Mouse (Mus musculus) myocyte (in vitro differentiated cells): ENCODE measurements around the gene Guca2b. TPM values are rescaled to one million over a fixed set of nuclear protein-coding genes. Genes with fewer than 3 reads are reported as not detected.
A peak's percentile ranks its signal among the peaks of the same experiment; 100 is the strongest.

ENCODE experiments used
- H3K27me3 ChIP-seq: one replicate; pipeline ENCODE4 v1.6.1; 2011; ENCODE audit not compliant: control insufficient read depth, insufficient read depth, insufficient read length
- H3K36me3 ChIP-seq: one replicate; pipeline ENCODE4 v1.6.1; 2011; ENCODE audit not compliant: control insufficient read depth, insufficient read depth
- H3K4me2 ChIP-seq: one replicate; pipeline ENCODE4 v1.6.1; 2011; ENCODE audit warnings: low read depth, control low read depth
- H3K4me3 ChIP-seq: one replicate; pipeline ENCODE4 v1.5.1; 2011; ENCODE audit warnings: mild to moderate bottlenecking, control low read depth, moderate library complexity
- H3K79me2 ChIP-seq: one replicate; pipeline ENCODE4 v1.6.1; 2011; ENCODE audit not compliant: control insufficient read depth, insufficient read depth
- H3ac ChIP-seq: one replicate; pipeline ENCODE4 v1.6.1; 2011; ENCODE audit not compliant: control insufficient read depth, insufficient read length
- CEBPB ChIP-seq: IDR thresholded peaks from 2 replicates; pipeline ENCODE4 v1.6.1; 2011; ENCODE audit warnings: mild to moderate bottlenecking, moderate library complexity; ENCODE audit not compliant: poor library complexity, insufficient read depth, severe bottlenecking
- E2F4 ChIP-seq: IDR thresholded peaks from one replicate; pipeline ENCODE4 v1.6.1; 2011; ENCODE audit warnings: mild to moderate bottlenecking, control low read depth, moderate library complexity; ENCODE audit not compliant: insufficient read depth
- MAX ChIP-seq: IDR thresholded peaks from one replicate; pipeline ENCODE4 v1.6.1; 2011; ENCODE audit warnings: low read depth, mild to moderate bottlenecking, control low read depth
- MYOD1 ChIP-seq, 3 experiments: IDR thresholded peaks; one replicate each; pipeline ENCODE4 v1.6.1; 2011; ENCODE audit warnings: control low read depth in 2 of 3, low read depth in 2 of 3, mild to moderate bottlenecking in 2 of 3, moderate library complexity in 1 of 3; ENCODE audit not compliant: insufficient read length in 2 of 3, control insufficient read depth in 1 of 3
- MYOG ChIP-seq, 3 experiments: IDR thresholded peaks; one replicate each; pipeline ENCODE4 v1.6.1; 2011; ENCODE audit warnings: control low read depth in 2 of 3, low read depth in 2 of 3, mild to moderate bottlenecking in 2 of 3; ENCODE audit not compliant: insufficient read length in 2 of 3, control insufficient read depth in 1 of 3, insufficient read depth in 1 of 3
- POLR2A ChIP-seq: IDR thresholded peaks from one replicate; pipeline ENCODE4 v1.6.1; 2011; ENCODE audit warnings: low read depth, mild to moderate bottlenecking, control low read depth, moderate library complexity; ENCODE audit not compliant: insufficient read length
- POLR2AphosphoS2 ChIP-seq: IDR thresholded peaks from one replicate; pipeline ENCODE4 v1.6.1; 2011; ENCODE audit warnings: low read depth, control low read depth; ENCODE audit not compliant: insufficient read length
- REST ChIP-seq: IDR thresholded peaks from one replicate; pipeline ENCODE4 v1.6.1; 2011; ENCODE audit warnings: mild to moderate bottlenecking, control low read depth, moderate library complexity; ENCODE audit not compliant: insufficient read depth, insufficient read length
- SRF ChIP-seq: IDR thresholded peaks from one replicate; pipeline ENCODE4 v1.6.1; 2011; ENCODE audit warnings: low read depth; ENCODE audit not compliant: control insufficient read depth, insufficient read length
- TCF12 ChIP-seq: IDR thresholded peaks from one replicate; pipeline ENCODE4 v1.6.1; 2011; ENCODE audit warnings: mild to moderate bottlenecking, control low read depth; ENCODE audit not compliant: poor library complexity, insufficient read depth, severe bottlenecking
- TCF3 ChIP-seq: IDR thresholded peaks from one replicate; pipeline ENCODE4 v1.6.1; 2011; ENCODE audit warnings: low read depth, control low read depth; ENCODE audit not compliant: insufficient read length
- USF1 ChIP-seq: IDR thresholded peaks from one replicate; pipeline ENCODE4 v1.6.1; 2011; ENCODE audit warnings: low read depth, mild to moderate bottlenecking, control low read depth, moderate library complexity
- polyA plus RNA-seq: library from polyadenylated mRNA; unstranded; fragments of >200 nt; fragmentation: generic; extraction: Trizol; gene quantifications from one replicate; pipeline ENCODE4 v1.2.1, GENCODE M21; 2012; ENCODE audit warnings: missing spikeins

Guca2b gene
- polyA plus RNA-seq, 1 experiment = not detected

DNA sequence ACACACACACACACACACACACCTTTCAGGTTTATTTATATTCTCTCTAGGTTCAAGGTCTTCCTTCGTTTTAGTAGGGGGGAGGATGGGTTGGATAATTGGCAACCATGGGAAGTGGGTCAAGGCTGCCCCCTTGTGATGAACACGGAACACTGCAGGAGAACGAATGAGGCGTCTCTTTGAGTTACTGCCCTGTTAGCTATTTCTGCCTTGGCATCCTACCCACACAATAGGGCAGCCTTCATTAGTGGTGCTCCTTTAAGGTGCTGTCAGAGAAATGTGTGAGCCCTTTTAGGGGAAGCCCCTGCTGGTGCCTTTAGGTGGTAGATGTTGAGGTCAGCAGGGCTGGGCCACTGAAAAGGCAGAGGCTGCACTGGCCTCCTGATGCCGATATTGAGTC is 8.7 kb upstream of the Guca2b start:
- no peaks in the 10 kb centered on the region for H3K79me2 ChIP-seq
- no peaks in the 10 kb centered on the region for H3K36me3 ChIP-seq
- H3ac ChIP-seq = no peak overlapping the region
- TF ChIP-seq POLR2AphosphoS2 = no peak
- peaks cover 26% of the 10 kb centered on the region for H3K27me3 ChIP-seq
- no peak overlapping the region for H3K4me2 ChIP-seq
- H3K4me3 ChIP-seq = no peak overlapping the region

- Histone ChIP-seq H3K4me2 (no peak overlapping the region), H3ac (no peak overlapping the region), H3K4me3 (no peak overlapping the region), H3K79me2 (no peaks in the 10 kb centered on the region), H3K27me3 (peaks cover 25% of the 10 kb centered on the region), H3K36me3 (no peaks in the 10 kb centered on the region)
- no peak for TF ChIP-seq USF1
- TF ChIP-seq TCF12 = no peak
- TF ChIP-seq POLR2A = no peak
- no peak for TF ChIP-seq MAX
- no peak for TF ChIP-seq SRF
Measured at GRCm38 (mm10) chr4:119666116-119666515, 7.4 kb upstream of the Guca2b start.

- no peaks in the 10 kb centered on the region for H3K36me3 ChIP-seq
- TF ChIP-seq MYOG (IDR thresholded peaks at IDR 0.05; ENCODE audit: control insufficient read depth in 1 of 3, insufficient read depth in 1 of 3, insufficient read length in 2 of 3, low read depth in 2 of 3) (no peak), POLR2A (no peak), POLR2AphosphoS2 (no peak), E2F4 (no peak), TCF12 (no peak), TCF3 (no peak), USF1 (no peak), CEBPB (no peak), REST (no peak), MYOD1 (IDR thresholded peaks at IDR 0.05; ENCODE audit: control insufficient read depth in 1 of 3, insufficient read length in 2 of 3, low read depth in 2 of 3) (no peak), MAX (no peak), SRF (no peak)
- no peaks in the 10 kb centered on the region for H3K79me2 ChIP-seq
- H3ac ChIP-seq = no peak overlapping the region
- H3K4me3 ChIP-seq = no peak overlapping the region
- H3K4me2 ChIP-seq = no peak overlapping the region
- H3K27me3 ChIP-seq = peaks cover 16% of the 10 kb centered on the region
Measured at GRCm38 (mm10) chr4:119665166-119665565, 6.4 kb upstream of the Guca2b start.

DNA sequence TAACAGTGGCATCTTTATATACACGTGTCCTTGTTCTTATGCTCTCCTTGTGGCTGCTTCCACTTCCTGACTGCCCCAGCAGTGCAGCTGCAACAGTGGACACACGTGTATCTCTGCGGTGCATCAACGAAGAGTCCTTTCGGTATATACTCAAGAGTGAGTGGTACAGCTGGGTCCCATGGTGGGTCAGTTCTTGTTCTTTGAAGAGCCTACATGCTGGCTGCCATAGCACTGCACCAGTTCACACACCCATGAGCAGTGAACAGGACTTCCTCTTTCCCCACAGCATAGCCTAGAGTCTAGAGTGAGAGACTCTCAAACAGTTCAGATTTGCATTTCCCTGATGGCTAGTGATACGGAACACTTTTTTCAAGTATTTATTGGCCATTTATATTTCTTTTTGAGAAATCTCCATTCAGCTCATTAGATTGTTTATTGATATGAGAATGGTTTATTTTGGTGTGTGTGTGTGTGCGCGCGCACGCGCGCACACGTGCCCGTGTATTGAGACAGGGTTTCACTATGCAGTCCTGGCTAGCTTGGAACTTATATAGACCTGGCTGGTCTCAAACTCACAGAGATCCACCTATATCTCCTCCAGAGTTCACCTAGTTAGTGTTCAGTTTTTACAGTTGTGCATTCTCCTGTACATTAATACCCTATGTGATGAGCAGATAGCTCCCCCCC is 4.8 kb upstream of the Guca2b start:
- Histone ChIP-seq H3K4me3 (no peak overlapping the region), H3K36me3 (no peaks in the 10 kb centered on the region), H3K27me3 (peaks cover 3% of the 10 kb centered on the region), H3K79me2 (no peaks in the 10 kb centered on the region), H3K4me2 (peak overlapping the region; percentile 48), H3ac (no peak overlapping the region)
- no peak for TF ChIP-seq CEBPB
- no peak for TF ChIP-seq SRF
- no peak for TF ChIP-seq MYOD1 (IDR thresholded peaks at IDR 0.05; ENCODE audit: control insufficient read depth in 1 of 3, insufficient read length in 2 of 3, low read depth in 2 of 3)
- no peak for TF ChIP-seq REST
- no peak for TF ChIP-seq MAX
- TF ChIP-seq POLR2A = no peak

DNA sequence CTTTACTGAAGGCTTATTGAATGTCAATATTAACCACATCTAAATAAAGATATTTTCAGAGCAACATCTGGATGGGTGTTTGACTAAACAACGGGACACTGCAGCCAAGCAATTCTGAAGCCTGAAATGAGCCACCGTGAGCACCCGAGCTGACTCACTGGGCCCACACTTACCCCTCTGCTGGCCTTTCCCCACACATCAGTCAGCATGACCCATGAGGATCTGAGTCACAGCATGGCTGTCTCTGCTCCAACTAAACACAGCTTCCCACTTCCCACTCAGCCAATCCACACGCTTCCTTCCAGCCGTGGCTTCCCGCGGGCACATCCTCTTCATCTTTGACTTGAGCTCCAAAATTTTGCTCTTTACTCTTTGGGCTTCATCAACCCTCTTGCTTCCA is 4.2 kb upstream of the Guca2b start:
- Histone ChIP-seq H3K27me3 (no peaks in the 10 kb centered on the region), H3K4me3 (no peak overlapping the region), H3K79me2 (no peaks in the 10 kb centered on the region), H3ac (no peak overlapping the region), H3K4me2 (peak overlapping the region; percentile 48), H3K36me3 (no peaks in the 10 kb centered on the region)
- TF ChIP-seq POLR2A (no peak), MAX (no peak), SRF (no peak), CEBPB (no peak), USF1 (no peak), MYOG (IDR thresholded peaks at IDR 0.05; ENCODE audit: control insufficient read depth in 1 of 3, insufficient read depth in 1 of 3, insufficient read length in 2 of 3, low read depth in 2 of 3) (no peak), POLR2AphosphoS2 (no peak), TCF3 (no peak), TCF12 (no peak), REST (no peak), E2F4 (no peak), MYOD1 (IDR thresholded peaks at IDR 0.05; ENCODE audit: control insufficient read depth in 1 of 3, insufficient read length in 2 of 3, low read depth in 2 of 3) (no peak)
